Comparison of ENCODE assay signal across 9 mouse cellular contexts in the genomic region with DNA sequence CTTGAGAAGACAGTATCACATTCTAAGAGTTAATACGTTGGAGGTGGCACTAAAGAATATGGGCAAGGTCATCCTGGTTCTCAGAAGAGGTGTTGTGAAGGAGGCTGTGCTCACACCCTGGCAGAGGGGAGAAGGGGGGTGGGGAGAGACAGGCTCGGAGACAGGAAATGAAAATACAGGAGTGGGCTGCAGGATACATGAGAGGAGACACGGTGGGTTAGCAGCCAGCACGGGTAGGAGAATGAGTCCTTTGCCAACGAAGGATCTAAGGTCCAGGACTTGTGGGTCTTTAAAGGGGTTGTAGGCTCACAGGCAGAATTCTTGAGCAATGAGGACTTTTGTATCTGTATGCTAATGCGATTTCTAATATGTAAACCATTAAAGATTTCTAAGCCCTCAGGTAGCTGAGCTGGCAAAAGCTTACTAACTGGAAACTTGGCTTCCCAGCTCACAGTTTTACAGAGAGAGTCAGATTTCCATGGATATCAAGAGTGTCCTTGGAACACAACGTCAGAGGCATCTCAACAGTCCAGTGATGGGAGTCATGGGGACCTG. TPM values are rescaled to one million over a fixed set of nuclear protein-coding genes. Genes with fewer than 3 reads are reported as not detected.
DNase-seq lines count a peak whose midpoint lies in the region; ATAC-seq and TF ChIP-seq lines count a peak whose summit lies in the region.
"Had no signal": no experiment of that assay in that cellular context is flagged by ENCODE, and none has a peak within 500 bp of the region (broad histone marks: within the 10 kb centered on the region; RNA-seq: fewer than 3 reads in every experiment).

No protein-coding gene starts in this region.

- H3K4me3 ChIP-seq in hindbrain, embryonic 15.5 days = no peak overlapping the region
- no peak overlapping the region for H3K4me3 ChIP-seq in hindbrain, embryonic 10.5 days
- no peak overlapping the region for H3K4me3 ChIP-seq in embryonic facial prominence, embryonic 14.5 days (ENCODE audit: low read depth, low read length)
- H3K4me3 ChIP-seq in kidney, postnatal 0 days (replicated peaks; ENCODE audit: low read depth, low read length) = no peak overlapping the region
- H3K4me3 ChIP-seq in forebrain, embryonic 11.5 days (ENCODE audit: low read depth, low read length) = no peak overlapping the region

- TF ChIP-seq CTCF in Patski (IDR thresholded peaks at IDR 0.05) = no peak
- no peak for TF ChIP-seq CTCF in kidney, postnatal 0 days (IDR thresholded peaks at IDR 0.05; ENCODE audit: low read depth)

- H3K4me1 ChIP-seq in hindbrain, embryonic 15.5 days (replicated peaks) = peaks cover 28% of the 10 kb centered on the region
- peaks cover 58% of the 10 kb centered on the region for H3K4me1 ChIP-seq in hindbrain, embryonic 10.5 days (replicated peaks)
- peaks cover 14% of the 10 kb centered on the region; the same call in 1 of the 2 replicates for H3K4me1 ChIP-seq in embryonic facial prominence, embryonic 14.5 days (ENCODE audit: control insufficient read depth, insufficient read depth, low read length)
- peaks cover 14% of the 10 kb centered on the region for H3K4me1 ChIP-seq in kidney, postnatal 0 days (replicated peaks; ENCODE audit: insufficient read depth, low read length)
- peaks cover 10% of the 10 kb centered on the region for H3K4me1 ChIP-seq in forebrain, embryonic 11.5 days (replicated peaks; ENCODE audit: control insufficient read depth, insufficient read depth, low read length)

- no peak for ATAC-seq in hindbrain, embryonic 15.5 days (ENCODE audit: low FRiP score, low read depth)
- ATAC-seq in Patski = peak; percentile 36
- ATAC-seq in embryonic facial prominence, embryonic 14.5 days (ENCODE audit: low read depth) = no peak
- ATAC-seq in kidney, postnatal 0 days (replicated peaks; ENCODE audit: low FRiP score, low read depth) = peak; percentile 34; the same call in 1 of the 2 replicates
- no peak for ATAC-seq in forebrain, embryonic 11.5 days (replicated peaks; ENCODE audit: low FRiP score)

- H3K9me3 ChIP-seq in hindbrain, embryonic 15.5 days = no peaks in the 10 kb centered on the region
- no peaks in the 10 kb centered on the region for H3K9me3 ChIP-seq in hindbrain, embryonic 10.5 days
- no peaks in the 10 kb centered on the region for H3K9me3 ChIP-seq in embryonic facial prominence, embryonic 14.5 days (ENCODE audit: control insufficient read depth, low read length)
- H3K9me3 ChIP-seq in kidney, postnatal 0 days (replicated peaks; ENCODE audit: low read length) = no peaks in the 10 kb centered on the region
- H3K9me3 ChIP-seq in forebrain, embryonic 11.5 days (ENCODE audit: control insufficient read depth, low read length) = no peaks in the 10 kb centered on the region

- no peaks in the 10 kb centered on the region for H3K36me3 ChIP-seq in hindbrain, embryonic 15.5 days
- H3K36me3 ChIP-seq in hindbrain, embryonic 10.5 days = no peaks in the 10 kb centered on the region
- no peaks in the 10 kb centered on the region for H3K36me3 ChIP-seq in embryonic facial prominence, embryonic 14.5 days (ENCODE audit: control insufficient read depth, insufficient read depth, low read length)
- H3K36me3 ChIP-seq in kidney, postnatal 0 days (ENCODE audit: insufficient read depth, low read length) = no peaks in the 10 kb centered on the region
- H3K36me3 ChIP-seq in forebrain, embryonic 11.5 days (ENCODE audit: control insufficient read depth, insufficient read depth, low read length) = no peaks in the 10 kb centered on the region

- DNase-seq in hindbrain, embryonic 10.5 days (ENCODE audit: low spot score) = no peak
- peak; percentile 75 for DNase-seq in Patski (ENCODE audit: low read depth, low spot score)
- DNase-seq in embryonic facial prominence, embryonic 14.5 days (ENCODE audit: low spot score) = peak; percentile 6
- DNase-seq in kidney, postnatal 0 days (ENCODE audit: low spot score) = peak; percentile 59
- no peak for DNase-seq in forebrain, embryonic 11.5 days (ENCODE audit: low spot score)
- DNase-seq in spleen, postnatal 10 days (ENCODE audit: low spot score in 2 of 2) = no peak
- DNase-seq: layer of hippocampus, postnatal 36 days; lung, postnatal 36 days had no signal

- in situ Hi-C loops in Patski (cut with MboI; ENCODE audit: low pct_unique_long_range_greater_than_20kb) = no loop called here

- 0 out of 2 replicates have a peak, but pooled peaks cover 5% of the 10 kb centered on the region for H3K27me3 ChIP-seq in hindbrain, embryonic 15.5 days
- H3K27me3 ChIP-seq in hindbrain, embryonic 10.5 days (ENCODE audit: insufficient read depth, poor library complexity, severe bottlenecking) = peaks cover 51% of the 10 kb centered on the region
- no peaks in the 10 kb centered on the region for H3K27me3 ChIP-seq in Patski
- H3K27me3 ChIP-seq in embryonic facial prominence, embryonic 14.5 days (replicated peaks; ENCODE audit: control insufficient read depth, insufficient read depth, low read length) = peaks cover 13% of the 10 kb centered on the region
- no peaks in the 10 kb centered on the region for H3K27me3 ChIP-seq in kidney, postnatal 0 days (ENCODE audit: insufficient read depth, low read length)
- H3K27me3 ChIP-seq in forebrain, embryonic 11.5 days (ENCODE audit: control insufficient read depth, insufficient read depth, low read length) = peaks cover 15% of the 10 kb centered on the region

- H3K9ac ChIP-seq in hindbrain, embryonic 15.5 days = no peak overlapping the region
- no peak overlapping the region for H3K9ac ChIP-seq in embryonic facial prominence, embryonic 14.5 days (ENCODE audit: low read depth, low read length)
- H3K9ac ChIP-seq in kidney, postnatal 0 days (ENCODE audit: low read depth, low read length) = no peak overlapping the region
- H3K9ac ChIP-seq in forebrain, embryonic 11.5 days (ENCODE audit: low read length) = no peak overlapping the region

- 45% methylated on average over 7 of the region's 7 CpGs for WGBS in hindbrain, embryonic 15.5 days
- 38% methylated on average over 7 of the region's 7 CpGs for WGBS in hindbrain, embryonic 10.5 days
- 32% methylated on average over 7 of the region's 7 CpGs for WGBS in embryonic facial prominence, embryonic 14.5 days
- WGBS in kidney, postnatal 0 days = 17% methylated on average over 7 of the region's 7 CpGs
- 62% methylated on average over 7 of the region's 7 CpGs for WGBS in forebrain, embryonic 11.5 days

- CTCF ChIA-PET in Patski (lab: Charles Lee) = interaction anchor here (1.7 kb wide), 1 partner anchor 29 kb away, joined by 5 read pairs; no protein-coding TSS in a partner anchor

- H3K4me2 ChIP-seq in hindbrain, embryonic 15.5 days = peak overlapping the region; percentile 11; the same call in 1 of the 2 replicates
- H3K4me2 ChIP-seq in embryonic facial prominence, embryonic 14.5 days (ENCODE audit: low read depth, low read length) = no peak overlapping the region
- H3K4me2 ChIP-seq in kidney, postnatal 0 days (ENCODE audit: low read length) = peak overlapping the region; percentile 21; the same call in 1 of the 2 replicates
- H3K4me2 ChIP-seq in forebrain, embryonic 11.5 days (ENCODE audit: low read depth, low read length, severe bottlenecking) = no peak overlapping the region

- no peak overlapping the region for H3K27ac ChIP-seq in hindbrain, embryonic 15.5 days (replicated peaks)
- no peak overlapping the region for H3K27ac ChIP-seq in hindbrain, embryonic 10.5 days
- no peak overlapping the region for H3K27ac ChIP-seq in embryonic facial prominence, embryonic 14.5 days (replicated peaks; ENCODE audit: low read depth, low read length)
- H3K27ac ChIP-seq in kidney, postnatal 0 days = peak overlapping the region; percentile 89
- H3K27ac ChIP-seq in forebrain, embryonic 11.5 days (ENCODE audit: low read depth, low read length) = no peak overlapping the region

- POLR2A ChIA-PET in Patski (lab: Charles Lee) = no interaction called here

RNA-seq across cellular contexts. Expression of a gene that starts 3.0 kb away (rescaled TPM):
- polyA plus RNA-seq in hindbrain, embryonic 15.5 days (2015; fragmentation: Nextera tagmentation; extraction: Ambion mirVana) = 11.5 and 13.3 TPM in 2 replicates
- polyA plus RNA-seq in hindbrain, embryonic 10.5 days (2016; fragmentation: Nextera tagmentation; extraction: Ambion mirVana) = 7.2 and 9.5 TPM in 2 replicates
- 64.4 TPM for polyA plus RNA-seq in Patski (2021)
- 7.3 and 8.8 TPM in 2 replicates for polyA plus RNA-seq in embryonic facial prominence, embryonic 14.5 days (2014; fragmentation: Nextera tagmentation; extraction: Ambion mirVana)
- polyA plus RNA-seq in kidney, postnatal 0 days (2015; fragmentation: Nextera tagmentation; extraction: Ambion mirVana) = 11.7 and 14.8 TPM in 2 replicates
- polyA plus RNA-seq in forebrain, embryonic 11.5 days (2014; fragmentation: Nextera tagmentation; extraction: Ambion mirVana) = 3.6 and 6.0 TPM in 2 replicates

Comparison
In these comparisons a context has a peak if more than half of its experiments do, and no peak if none do; other contexts are left out.
1. ATAC-seq: peak in Patski (single experiment) and kidney, postnatal 0 days (single experiment); none in hindbrain, embryonic 15.5 days (single experiment), embryonic facial prominence, embryonic 14.5 days (single experiment) and forebrain, embryonic 11.5 days (single experiment).
2. H3K4me2 ChIP-seq: peak in hindbrain, embryonic 15.5 days (single experiment) and kidney, postnatal 0 days (single experiment); none in embryonic facial prominence, embryonic 14.5 days (single experiment) and forebrain, embryonic 11.5 days (single experiment).
3. DNase-seq: peak in Patski (single experiment), embryonic facial prominence, embryonic 14.5 days (single experiment) and kidney, postnatal 0 days (single experiment); none in hindbrain, embryonic 10.5 days (single experiment), forebrain, embryonic 11.5 days (single experiment) and spleen, postnatal 10 days (0 of 2).